Mouse (Mus musculus) left cerebral cortex, adult 6 months (tissue): ENCODE data around the gene Flywch1. TPM values are rescaled to one million over a fixed set of nuclear protein-coding genes. Genes with fewer than 3 reads are reported as not detected.

Experiments used
- long read RNA-seq, 2 experiments: library from polyadenylated mRNA; unstranded; transcript quantifications; one replicate each; pipeline ENCODE4 v2.0.0; 2019 to 2020
- polyA plus RNA-seq: library from polyadenylated mRNA; unstranded; fragments of <200 nt; fragmentation: Nextera tagmentation; gene quantifications from 2 replicates; pipeline ENCODE4 v1.2.3, GENCODE M21; 2021

Gene Flywch1
- polyA plus RNA-seq = 294 and 331 TPM in 2 replicates
- long read RNA-seq, experiment 1, transcript Flywch1-201 (6 exons, 2,798 nt) = minor isoform, 11 of 1,364 reads
- long read RNA-seq, experiment 1, transcript Flywch1-204 (7 exons, 2,943 nt) = minor isoform, 6 of 1,364 reads
- long read RNA-seq, experiment 1, transcript Flywch1-202 (7 exons, 2,443 nt) = major isoform, 340 of 1,364 reads
- long read RNA-seq, experiment 1, transcript Flywch1-205 (3 exons, 729 nt) = minor isoform, 15 of 1,364 reads
- long read RNA-seq, experiment 1, partial matches to known transcripts = 519 of 1,364 reads
- long read RNA-seq, experiment 1, other reads (novel, unspliced or antisense) = 473 of 1,364 reads
- long read RNA-seq, experiment 2, transcript Flywch1-205 (3 exons, 729 nt) = minor isoform, 6 of 405 reads
- long read RNA-seq, experiment 2, transcript Flywch1-201 (6 exons, 2,798 nt) = minor isoform, 8 of 405 reads
- long read RNA-seq, experiment 2, transcript Flywch1-202 (7 exons, 2,443 nt) = major isoform, 102 of 405 reads
- long read RNA-seq, experiment 2, partial matches to known transcripts = 239 of 405 reads
- long read RNA-seq, experiment 2, other reads (novel, unspliced or antisense) = 49 of 405 reads

DNA sequence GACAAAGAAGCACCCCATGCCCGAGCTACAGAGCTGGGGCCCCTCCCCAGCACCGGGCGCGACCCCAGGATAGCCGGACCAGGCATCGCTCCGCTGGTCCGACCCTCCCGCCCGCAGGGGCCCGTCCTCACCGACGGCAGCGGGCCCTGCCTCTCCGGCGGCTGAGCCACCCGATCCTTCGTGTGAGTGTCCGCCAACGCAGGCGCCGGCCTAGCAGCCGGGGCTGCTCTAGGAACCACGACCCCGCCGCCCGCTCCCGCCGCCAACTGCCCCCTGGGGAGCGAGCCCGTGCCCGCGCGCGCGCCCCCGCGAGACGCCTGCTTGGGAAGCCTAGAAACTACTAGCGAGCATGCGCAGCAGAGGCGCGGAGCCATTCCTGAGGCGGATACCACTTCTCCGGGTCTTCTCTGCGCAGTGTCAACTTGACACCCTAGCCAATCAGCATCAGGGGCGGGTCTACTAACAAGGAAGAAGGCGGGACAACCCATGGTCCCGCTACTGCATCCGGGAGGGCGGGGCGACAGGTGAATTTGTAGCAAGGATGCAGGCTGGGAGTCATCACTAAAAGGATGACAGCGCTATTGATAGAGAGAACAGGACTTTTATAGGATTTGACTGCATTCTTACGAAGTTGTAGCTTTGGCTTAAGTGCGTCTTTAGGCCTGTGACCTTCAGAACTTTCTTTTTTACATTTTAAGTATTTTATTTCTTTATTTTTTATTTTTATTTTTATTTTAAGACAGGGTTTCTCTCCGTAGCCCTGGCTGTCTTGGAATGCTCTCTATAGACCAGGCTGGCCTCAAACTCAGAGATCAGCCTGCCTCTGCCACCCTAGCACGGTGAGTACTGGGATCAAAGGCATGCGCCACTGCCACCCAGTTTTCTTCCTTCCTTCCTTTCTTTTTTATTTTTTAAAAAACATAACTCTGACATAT, at the start of gene Flywch1:
Gene Flywch1 (minus strand): TSS at position 319 of the 935 bp plus-strand sequence.

DNA sequence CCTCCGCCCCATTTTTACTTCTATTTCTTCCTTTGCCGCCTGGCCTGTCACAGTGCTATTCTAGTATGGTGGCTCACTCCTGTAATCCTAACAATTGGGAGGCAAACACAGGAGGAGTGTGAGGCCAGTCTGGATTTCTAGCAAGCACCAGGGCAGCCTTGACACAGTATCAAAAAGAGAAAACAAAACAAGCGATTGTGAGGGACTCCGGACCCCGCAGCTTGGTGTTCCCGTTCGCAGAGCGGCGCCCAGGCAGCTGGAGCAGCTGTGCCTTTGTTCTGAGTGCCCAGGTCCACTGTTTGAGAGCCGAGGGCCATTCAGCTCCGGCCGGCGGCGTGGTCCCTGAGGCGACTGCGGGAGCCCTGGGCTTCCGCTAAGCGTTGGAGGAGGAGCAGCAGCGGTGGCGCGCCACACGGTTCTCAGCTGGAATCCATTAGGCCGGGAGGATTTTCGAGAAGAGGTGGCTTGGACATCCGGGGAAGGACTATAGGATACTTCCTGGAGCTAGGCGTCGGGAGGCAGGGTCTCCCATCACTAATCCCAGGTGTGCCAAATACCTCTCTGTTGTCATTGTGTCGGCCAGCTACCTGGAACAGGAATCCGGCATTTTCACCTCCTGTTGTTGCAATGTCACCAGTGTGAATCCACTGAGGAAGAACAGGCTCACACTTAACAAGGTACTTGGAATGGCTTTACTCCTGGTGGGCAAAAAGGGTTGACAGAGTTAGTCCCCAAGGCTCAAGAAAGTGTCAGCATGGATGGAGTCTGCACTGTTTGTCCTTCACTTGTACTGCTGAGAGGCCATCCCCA, 19.1 kb upstream of the Flywch1 start, which contains the start of gene Srrm2:
Gene Srrm2 (plus strand): TSS at position 264 of the 810 bp plus-strand sequence.

DNA sequence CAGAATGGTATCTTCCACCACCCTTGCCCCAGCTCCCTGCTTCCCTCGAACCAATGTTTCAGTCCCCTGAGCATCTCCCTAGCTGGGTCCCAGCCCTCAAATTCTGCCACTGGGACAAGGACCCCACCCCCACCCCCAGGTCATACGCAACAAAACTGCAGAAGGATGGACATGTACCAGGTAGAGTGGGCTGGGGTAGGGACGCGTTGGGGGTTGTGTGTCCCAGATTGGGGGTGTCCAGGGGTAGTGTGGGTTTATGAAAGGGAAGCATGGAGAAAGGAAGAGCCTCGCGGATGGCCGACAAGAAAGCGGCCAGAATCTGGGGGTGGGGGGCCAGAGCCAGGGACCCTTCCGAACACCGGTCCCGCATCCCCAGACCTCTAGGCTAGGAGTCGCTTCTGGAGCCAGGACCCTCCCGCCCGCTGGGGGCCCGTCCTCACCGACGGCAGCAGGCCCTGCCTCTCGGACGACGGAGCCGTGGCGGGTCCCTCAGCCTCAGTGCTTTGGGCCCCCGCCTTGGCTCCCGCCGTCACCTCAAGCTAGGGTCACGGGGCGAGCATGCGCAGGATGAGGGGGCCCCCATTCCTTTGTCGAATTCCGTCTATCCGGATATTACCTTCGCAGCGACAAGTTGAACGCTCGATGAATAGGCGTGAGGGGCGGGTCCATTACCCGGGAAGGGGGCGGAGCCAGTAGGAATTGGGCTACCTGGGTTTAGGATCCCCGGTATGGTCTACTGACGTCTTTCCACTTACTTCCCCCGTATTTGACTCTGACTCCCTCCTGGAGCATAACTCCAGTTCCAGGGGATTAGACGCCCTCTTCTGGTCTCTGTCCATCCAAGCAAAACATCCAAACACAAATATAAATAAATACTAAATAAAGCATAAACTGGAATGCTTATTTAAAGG, 14.4 kb upstream of the Flywch1 start, which contains the start of gene Flywch2:
Gene Flywch2 (minus strand): TSS at position 521 of the 911 bp plus-strand sequence.

DNA sequence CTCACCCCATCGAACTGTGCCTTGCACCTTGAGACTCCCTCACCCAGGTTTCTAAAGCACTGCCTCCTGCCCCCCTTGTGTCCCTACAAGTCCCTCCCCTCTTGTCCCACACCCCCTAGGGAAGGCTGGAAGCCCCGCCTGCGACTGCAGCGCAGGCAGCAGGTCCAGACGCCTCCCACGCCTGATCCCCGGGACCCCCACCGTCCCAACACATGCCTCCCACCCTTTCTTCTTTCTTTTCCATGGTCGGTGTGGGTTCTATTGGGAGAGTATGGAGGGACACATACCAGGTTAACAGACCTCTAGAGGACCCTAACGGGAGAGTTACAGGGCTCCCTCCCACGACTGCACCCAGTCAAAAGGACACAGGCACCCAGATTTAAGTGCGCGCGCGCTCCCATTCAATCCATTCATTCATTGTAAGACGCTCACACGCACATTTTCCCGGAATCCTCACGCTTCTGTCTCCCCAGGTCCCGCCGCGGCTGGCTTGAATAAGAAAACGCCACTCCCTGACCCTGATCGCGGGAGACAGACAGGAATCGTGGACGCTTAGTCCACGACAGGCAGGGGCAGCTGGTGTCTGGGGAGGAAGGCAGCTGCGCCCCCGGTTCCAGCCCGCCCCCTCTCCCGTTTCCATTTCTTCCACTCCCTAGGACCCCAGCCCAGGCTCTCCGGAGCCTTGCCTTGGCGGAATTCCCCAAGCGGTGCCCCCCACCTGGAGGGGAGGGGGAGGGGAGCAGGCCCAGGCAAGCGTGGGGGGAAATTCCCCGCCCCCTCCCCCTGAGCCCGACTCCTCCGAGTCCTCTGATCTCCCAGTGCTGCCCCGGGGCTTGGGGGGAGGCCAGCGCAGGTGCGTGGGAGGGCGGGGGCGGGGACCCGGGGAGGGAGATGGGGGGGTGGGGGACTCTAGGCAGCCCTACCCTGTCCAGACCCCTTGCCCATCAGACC, 25.8 kb downstream of the Flywch1 start, which contains the start of gene Kremen2:
Gene Kremen2 (minus strand): TSS at position 533 of the 951 bp plus-strand sequence.

DNA sequence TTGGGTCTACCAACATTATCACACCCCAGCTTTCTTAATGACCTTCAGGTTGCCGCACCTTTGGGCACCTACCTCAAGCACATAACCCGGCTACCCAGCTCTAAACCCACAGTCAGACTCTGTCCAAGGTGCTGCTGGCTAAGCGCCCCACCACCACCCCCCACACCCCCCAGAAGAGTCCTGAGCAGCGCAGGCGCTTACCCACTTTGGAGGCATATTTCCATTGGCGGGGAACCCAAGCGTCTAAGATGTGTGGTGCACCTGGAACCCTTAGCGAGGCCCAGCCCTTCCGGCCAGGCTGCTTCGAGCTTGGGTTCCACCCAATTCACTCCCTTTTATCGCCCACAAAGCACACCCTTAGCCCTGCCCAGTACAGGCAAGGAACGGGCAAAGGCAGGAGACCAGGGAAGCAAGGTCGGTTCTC, 30.8 kb downstream of the Flywch1 start, which contains the start of gene Paqr4:
Gene Paqr4 (minus strand): TSS at position 270 of the 424 bp plus-strand sequence.

DNA sequence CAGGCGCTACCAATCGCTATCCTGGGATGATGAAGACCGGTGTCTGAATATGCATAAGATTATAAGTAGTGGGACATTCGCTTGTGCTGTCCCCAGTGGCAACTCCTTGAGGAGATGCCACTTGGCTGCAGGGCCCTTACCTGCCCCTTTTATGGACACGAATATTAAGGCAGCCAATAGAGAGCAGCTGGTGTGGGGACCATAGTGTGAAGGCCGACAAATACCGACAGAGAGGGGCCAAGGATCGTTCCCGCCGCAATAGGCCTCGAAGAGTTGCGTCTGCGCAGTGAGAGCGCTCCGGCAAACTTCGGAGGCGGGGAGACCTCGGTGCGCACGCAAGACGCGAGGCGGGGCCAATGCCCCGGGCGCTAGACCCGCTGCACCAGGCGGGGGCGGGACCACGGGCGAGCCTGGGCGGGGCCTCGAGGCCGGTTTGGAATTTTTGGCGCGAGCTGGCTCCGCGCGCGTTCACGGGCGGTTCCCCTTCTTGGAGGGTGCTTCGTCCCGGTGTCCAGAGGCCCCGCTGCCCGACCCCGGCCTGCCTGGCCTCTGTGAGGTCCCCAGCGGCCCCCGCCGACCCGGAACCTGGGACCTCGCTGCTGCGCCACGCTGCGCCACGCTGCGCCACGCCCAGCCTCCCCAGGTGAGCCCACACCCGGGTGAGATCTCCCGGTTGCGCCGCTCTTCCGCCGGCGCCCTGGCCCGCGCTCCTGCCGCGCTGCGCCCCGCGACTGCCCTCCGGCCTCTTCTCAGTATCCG, 45.2 kb downstream of the Flywch1 start, which contains the start of gene Pkmyt1:
Gene Pkmyt1 (plus strand): TSS at position 338 of the 759 bp plus-strand sequence.

DNA sequence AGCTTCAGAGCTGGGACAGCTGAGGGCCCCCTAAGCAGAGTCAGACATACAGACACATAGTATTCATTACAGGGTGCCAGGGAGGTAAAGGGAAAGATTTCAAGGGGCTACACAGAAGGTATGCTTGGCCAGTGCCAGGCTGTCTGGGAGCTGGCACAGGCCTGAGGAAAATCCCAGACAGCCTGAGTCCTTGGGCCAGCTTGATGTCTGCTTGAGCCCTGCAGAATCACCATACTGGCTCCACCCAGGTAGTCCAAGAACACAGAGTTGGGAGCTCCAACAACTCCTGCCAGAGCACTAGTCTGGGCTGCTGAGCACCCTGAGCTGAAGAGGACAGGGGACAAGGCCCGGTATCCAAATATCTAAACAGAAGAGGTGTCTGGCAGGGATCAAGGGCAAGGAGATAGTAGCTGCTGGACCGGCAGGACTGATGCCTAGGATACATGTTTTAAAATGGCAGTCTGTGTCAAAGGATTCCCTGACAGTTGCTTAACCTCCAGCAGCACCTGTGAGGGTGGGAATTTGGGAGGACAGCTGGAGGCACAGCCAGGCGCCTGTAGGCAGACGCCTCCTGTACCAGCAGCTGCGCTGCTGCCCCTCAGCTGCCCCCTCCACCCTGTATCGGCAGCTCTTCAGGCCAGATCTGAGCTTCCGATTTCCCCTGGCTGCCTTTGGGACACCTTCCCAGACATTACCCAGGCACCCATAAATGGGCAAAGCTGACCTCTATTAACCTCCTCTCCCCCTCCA, 48.9 kb downstream of the Flywch1 start, which contains the start of gene 1520401A03Rik:
Gene 1520401A03Rik (minus strand): TSS at position 408 of the 750 bp plus-strand sequence.

Other genes starting within 250 kb of the Flywch1 start
- gene Zfp213, start 207.4 kb downstream of the Flywch1 start, polyA plus RNA-seq = 7.5 and 9.3 TPM in 2 replicates
- 14.4 TPM in 2 replicates for gene Zfp13, start 172.1 kb downstream of the Flywch1 start, polyA plus RNA-seq
- 0.06 TPM in 1 of 2 replicates, not detected in the other for gene Zscan10, start 170.7 kb downstream of the Flywch1 start, polyA plus RNA-seq
- gene Mmp25, start 126.3 kb downstream of the Flywch1 start, polyA plus RNA-seq = 0.03 and 0.06 TPM in 2 replicates
- gene Bicdl2, start 111.1 kb downstream of the Flywch1 start, polyA plus RNA-seq = not detected in 2 replicates
- gene Hcfc1r1, start 98.0 kb downstream of the Flywch1 start, polyA plus RNA-seq = 212 and 288 TPM in 2 replicates
- 6.0 and 8.1 TPM in 2 replicates for gene Thoc6, start 97.7 kb downstream of the Flywch1 start, polyA plus RNA-seq
- gene Tnfrsf12a, start 94.1 kb downstream of the Flywch1 start, polyA plus RNA-seq = 8.0 and 11.9 TPM in 2 replicates
- gene Cldn6, start 92.4 kb downstream of the Flywch1 start, polyA plus RNA-seq = not detected in 2 replicates
- not detected in 2 replicates for gene Cldn9, start 87.6 kb downstream of the Flywch1 start, polyA plus RNA-seq
- gene 1520401A03Rik, start 48.8 kb downstream of the Flywch1 start, polyA plus RNA-seq = not detected in 2 replicates
- 1.8 and 4.4 TPM in 2 replicates for gene Pkmyt1, start 45.3 kb downstream of the Flywch1 start, polyA plus RNA-seq
- gene Paqr4, start 30.7 kb downstream of the Flywch1 start, polyA plus RNA-seq = 121 and 122 TPM in 2 replicates
- 1.5 and 2.2 TPM in 2 replicates for gene Kremen2, start 25.8 kb downstream of the Flywch1 start, polyA plus RNA-seq
- 28.8 and 29.4 TPM in 2 replicates for gene Flywch2, start 14.5 kb upstream of the Flywch1 start, polyA plus RNA-seq
- 120 and 290 TPM in 2 replicates for gene Srrm2, start 18.9 kb upstream of the Flywch1 start, polyA plus RNA-seq
- gene Elob, start 57.5 kb upstream of the Flywch1 start, polyA plus RNA-seq = 1,419 and 1,447 TPM in 2 replicates
- gene Prss33, start 64.5 kb upstream of the Flywch1 start, polyA plus RNA-seq = not detected in 2 replicates
- gene Prss32, start 72.3 kb upstream of the Flywch1 start, polyA plus RNA-seq = not detected in 2 replicates
- gene Prss41, start 72.6 kb upstream of the Flywch1 start, polyA plus RNA-seq = 0.11 and 0.18 TPM in 2 replicates
- not detected in 2 replicates for gene Prss21, start 96.5 kb upstream of the Flywch1 start, polyA plus RNA-seq
- gene Dcpp1, start 109.3 kb upstream of the Flywch1 start, polyA plus RNA-seq = not detected in 2 replicates
- gene Dcpp2, start 109.3 kb upstream of the Flywch1 start, polyA plus RNA-seq = not detected in 2 replicates
- not detected in 2 replicates for gene Dcpp3, start 145.9 kb upstream of the Flywch1 start, polyA plus RNA-seq
- not detected in 2 replicates for gene Sbp, start 170.1 kb upstream of the Flywch1 start, polyA plus RNA-seq
- gene Sbpl, start 183.7 kb upstream of the Flywch1 start, polyA plus RNA-seq = not detected in 2 replicates
- gene Prss30, start 209.0 kb upstream of the Flywch1 start, polyA plus RNA-seq = 0.21 and 0.48 TPM in 2 replicates
- 3.7 and 5.0 TPM in 2 replicates for gene Prss22, start 226.5 kb upstream of the Flywch1 start, polyA plus RNA-seq